Mouse (Mus musculus): ENCODE measurements around the gene Atxn10.

The Atxn10 gene

GRCm38 (mm10) chr15:85406846-85407245 is 70.8 kb downstream of the Atxn10 start:
- no peak for DNase-seq

GRCm38 (mm10) chr15:85407342-85407741 is 71.3 kb downstream of the Atxn10 start:
- DNase-seq = no peak

- no peak for DNase-seq
Measured at GRCm38 (mm10) chr15:85408790-85409189, 72.7 kb downstream of the Atxn10 start.

GRCm38 (mm10) chr15:85409245-85409783 is 73.3 kb downstream of the Atxn10 start:
- DNase-seq = no peak

GRCm38 (mm10) chr15:85409836-85410235 is 73.8 kb downstream of the Atxn10 start:
- no peak for DNase-seq

DNA sequence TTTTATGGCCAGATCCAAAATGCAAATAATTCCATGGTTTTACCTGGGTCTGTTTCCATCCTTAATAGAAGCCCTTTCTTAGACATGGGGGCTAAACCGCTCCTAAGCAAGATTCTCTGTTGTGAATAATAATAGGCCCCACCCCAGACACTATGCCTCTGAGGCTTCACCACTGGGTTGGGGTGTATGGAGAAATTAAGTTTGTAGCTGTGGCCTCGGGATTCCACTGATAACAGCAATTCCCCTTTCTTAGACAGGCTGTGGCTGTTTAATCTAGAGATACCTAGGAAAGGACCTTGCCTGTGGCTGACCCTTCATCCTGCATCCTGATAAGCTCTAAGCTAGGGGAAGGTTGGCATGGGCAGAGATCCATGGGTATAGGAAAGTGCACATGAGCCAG is 78.6 kb downstream of the Atxn10 start:
- DNase-seq = no peak

GRCm38 (mm10) chr15:85420686-85421085 is 84.6 kb downstream of the Atxn10 start:
- DNase-seq = no peak

- no peak for DNase-seq
Measured at GRCm38 (mm10) chr15:85424197-85424596, 88.2 kb downstream of the Atxn10 start.

DNA sequence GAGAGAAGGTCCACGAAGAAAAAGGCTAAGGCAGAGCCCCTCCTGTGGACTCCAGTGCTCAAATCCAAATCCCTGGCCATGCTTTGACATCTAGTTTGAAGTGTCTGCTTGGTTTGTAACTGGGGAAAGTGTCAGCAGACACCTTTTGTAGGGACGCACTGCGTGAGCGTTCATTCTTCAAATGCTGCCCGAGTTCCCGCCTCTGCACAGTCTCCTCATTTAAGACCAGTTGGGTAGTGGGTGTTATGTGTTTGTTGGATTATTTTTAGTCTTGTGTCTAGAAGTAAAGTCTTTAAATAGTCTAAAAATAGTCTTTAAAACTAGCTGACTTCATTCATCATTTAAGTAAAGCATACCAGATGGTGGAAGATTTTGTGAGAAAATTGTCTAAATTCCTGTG is 92.1 kb downstream of the Atxn10 start:
- no peak for DNase-seq

GRCm38 (mm10) chr15:85442568-85442967 is 106.5 kb downstream of the Atxn10 start:
- DNase-seq = no peak

- no peak for DNase-seq
Measured at GRCm38 (mm10) chr15:85446652-85447051, 110.6 kb downstream of the Atxn10 start.

- peak; percentile 46 for DNase-seq
Measured at GRCm38 (mm10) chr15:85456891-85457290, 120.8 kb downstream of the Atxn10 start.

DNA sequence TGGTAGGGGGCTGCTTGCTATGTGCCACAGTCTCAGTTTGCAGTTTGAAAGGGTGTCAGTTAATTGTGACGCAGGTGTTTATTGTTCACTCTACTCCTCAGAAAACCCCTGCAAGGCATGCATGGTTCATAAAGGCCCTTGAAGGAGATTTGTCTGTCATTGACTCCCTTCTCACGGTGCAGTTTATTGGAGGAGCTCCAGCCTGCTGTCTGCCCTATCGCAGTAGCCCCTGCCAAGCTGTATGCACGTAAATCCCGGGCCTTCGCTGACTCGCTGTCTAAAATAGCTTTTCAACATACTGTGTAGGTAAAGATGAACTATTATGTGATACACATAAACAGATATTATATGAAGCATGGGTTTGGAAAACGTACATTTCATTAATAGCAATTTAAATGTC is 121.8 kb downstream of the Atxn10 start:
- no peak for DNase-seq

GRCm38 (mm10) chr15:85458631-85459082 is 122.6 kb downstream of the Atxn10 start:
- DNase-seq = peak; percentile 18

DNA sequence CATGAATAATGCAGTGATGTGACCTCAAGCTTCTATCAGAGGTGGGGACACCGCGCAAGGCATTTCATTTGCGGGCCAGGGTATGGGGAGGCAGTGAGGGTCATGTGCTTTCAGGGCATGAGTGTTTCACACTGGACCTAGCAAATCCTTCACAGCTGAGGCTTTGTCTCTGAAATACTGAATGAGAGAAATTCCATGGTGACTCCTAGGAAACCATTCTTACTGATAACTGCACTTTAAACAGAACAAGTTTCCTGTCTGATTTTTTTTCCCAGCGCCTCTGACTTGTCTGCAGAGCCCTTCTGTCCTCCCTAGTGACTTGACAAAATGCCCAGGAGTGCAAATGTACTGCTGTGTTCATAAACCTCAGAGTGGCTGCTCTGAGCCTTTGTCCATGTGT is 125.5 kb downstream of the Atxn10 start:
- DNase-seq = no peak

- DNase-seq = no peak
Measured at GRCm38 (mm10) chr15:85462138-85462537, 126.1 kb downstream of the Atxn10 start.

DNA sequence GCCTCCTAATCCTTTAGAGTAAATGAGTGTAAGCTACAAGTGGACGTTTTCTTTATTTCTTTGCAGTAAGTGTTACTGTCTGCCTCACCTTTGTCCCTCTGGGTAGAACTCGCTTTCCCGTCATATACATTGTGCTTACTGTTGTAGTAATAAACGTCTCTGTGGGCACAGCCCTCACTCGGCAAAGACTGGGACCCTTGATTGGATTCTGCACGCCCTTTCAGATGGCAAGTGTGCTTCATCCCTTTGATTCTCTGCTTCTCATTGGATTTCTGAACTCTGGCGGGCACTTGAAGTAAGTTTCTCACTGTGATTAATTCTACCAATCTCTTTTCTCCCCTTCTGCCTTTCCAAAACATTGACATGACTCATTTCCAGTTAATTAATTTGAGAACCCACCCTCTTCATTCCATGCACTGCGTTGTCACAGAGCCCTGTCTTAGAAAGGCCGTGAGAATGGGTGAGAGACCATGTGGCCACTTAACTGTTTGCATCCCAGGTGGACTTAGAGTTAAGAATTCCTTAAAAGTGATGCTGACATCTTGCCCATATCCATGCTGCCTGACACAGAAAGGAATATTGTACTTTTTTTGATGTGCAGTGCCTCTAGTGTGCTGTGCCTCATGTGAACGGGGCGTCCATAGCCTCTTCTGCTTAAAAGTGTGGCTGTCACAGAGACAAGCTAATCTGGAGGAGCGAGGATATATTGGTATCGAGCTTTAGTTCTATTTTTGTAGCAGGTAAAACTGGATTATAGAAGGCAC is 127.2 kb downstream of the Atxn10 start:
- no peak for DNase-seq

DNA sequence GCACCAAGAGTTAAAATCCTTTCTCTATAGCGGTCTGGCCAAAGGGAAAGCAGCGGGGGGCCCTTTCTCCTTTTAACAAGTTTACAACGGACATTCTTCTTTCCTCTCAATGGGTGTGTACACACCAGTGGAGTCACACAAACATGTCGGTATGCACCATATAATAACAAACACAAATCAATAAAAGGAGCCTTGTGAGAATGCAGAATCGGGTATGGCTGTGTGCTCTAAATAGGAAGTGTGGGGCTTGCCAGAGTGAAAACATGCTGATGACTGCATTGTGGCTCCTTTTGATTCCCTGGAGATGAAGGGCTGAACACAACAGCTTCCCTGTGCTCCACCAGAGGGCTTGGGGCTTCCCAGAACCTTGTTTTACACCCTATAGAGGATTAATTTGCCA is 128.1 kb downstream of the Atxn10 start:
- no peak for DNase-seq

- no peak for DNase-seq
Measured at GRCm38 (mm10) chr15:85464823-85465565, 128.9 kb downstream of the Atxn10 start.

DNA sequence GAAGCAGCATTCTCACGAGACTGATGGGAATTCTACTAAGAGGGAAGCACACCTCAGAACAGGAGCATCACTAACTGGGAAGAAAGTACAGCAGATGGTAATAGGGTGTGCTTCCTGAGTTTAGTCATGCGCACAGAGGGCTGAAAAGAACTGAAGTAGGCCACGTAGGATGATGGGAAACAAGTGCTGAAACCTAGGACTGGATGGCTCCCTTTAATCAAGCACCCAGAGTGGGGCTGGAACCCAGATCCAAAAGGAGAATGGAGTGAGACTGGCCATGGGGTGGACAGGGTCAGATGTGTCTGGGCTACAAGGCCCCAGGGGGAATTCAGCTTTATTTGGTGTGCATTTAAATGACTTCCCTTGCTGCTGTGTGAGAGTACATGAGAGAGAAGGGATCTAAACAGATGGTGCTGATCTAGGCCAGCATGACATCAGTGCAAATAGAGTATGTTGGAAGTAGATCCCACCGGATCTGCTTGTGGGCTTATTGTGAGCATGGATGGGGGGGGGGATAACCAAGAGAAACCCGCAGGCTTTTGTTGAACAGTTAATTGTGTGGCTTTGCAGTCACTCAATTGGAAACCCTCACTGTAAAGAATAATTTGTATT is 130.5 kb downstream of the Atxn10 start:
- DNase-seq = no peak

GRCm38 (mm10) chr15:85469401-85469800 is 133.4 kb downstream of the Atxn10 start:
- DNase-seq = peak; percentile 79

DNA sequence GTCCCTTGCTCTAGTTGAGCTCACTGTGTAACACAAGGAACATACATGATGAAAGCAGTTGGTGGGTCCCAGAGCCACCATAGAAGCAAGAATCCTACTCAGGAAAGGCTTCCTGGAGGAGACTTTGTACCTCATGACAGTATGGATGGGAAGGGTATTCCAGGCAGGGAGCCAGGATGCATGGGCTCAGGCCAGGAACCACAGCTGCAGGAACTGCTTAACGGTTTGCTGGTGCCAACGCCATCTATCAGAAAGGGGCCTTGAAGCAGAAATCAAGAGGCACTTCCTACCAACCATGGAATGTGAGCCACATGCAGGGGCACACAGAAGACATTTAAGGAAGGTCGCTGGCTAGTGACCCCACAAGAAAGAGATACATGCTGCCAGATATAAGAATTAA is 138.7 kb downstream of the Atxn10 start:
- no peak for DNase-seq

- peak; percentile 71 for DNase-seq
Measured at GRCm38 (mm10) chr15:85477584-85477983, 141.5 kb downstream of the Atxn10 start.

- DNase-seq = no peak
Measured at GRCm38 (mm10) chr15:85479365-85479764, 143.3 kb downstream of the Atxn10 start.

Measured in kidney, adult 9 months (tissue).